Mouse (Mus musculus) hindbrain, embryonic 10.5 days (tissue): Measurements from ENCODE around the gene Prex1. TPM values are rescaled to one million over a fixed set of nuclear protein-coding genes. Genes with fewer than 3 reads are reported as not detected.

ENCODE experiments used
- DNase-seq: peaks from one replicate; pipeline ENCODE4 v3.0.0-alpha.2; 2017; ENCODE audit warnings: low spot score
- H3K27ac ChIP-seq: fragments of 300-500 bp; sonication (generic); 2 replicates; pipeline ENCODE4 v1.5.1; 2016; ENCODE audit warnings: mild to moderate bottlenecking, moderate library complexity
- H3K27me3 ChIP-seq: fragments of 300-500 bp; sonication (generic); 2 replicates; pipeline ENCODE4 v1.6.1; 2016; ENCODE audit warnings: mild to moderate bottlenecking; ENCODE audit not compliant: poor library complexity, insufficient read depth, severe bottlenecking
- H3K36me3 ChIP-seq: fragments of 300-500 bp; sonication (generic); 2 replicates; pipeline ENCODE4 v1.6.1; 2016; ENCODE audit warnings: mild to moderate bottlenecking, moderate library complexity
- H3K4me1 ChIP-seq: fragments of 300-500 bp; sonication (generic); replicated peaks from 2 replicates; pipeline ENCODE4 v1.6.1; 2016; ENCODE audit warnings: mild to moderate bottlenecking
- H3K4me3 ChIP-seq: fragments of 300-500 bp; sonication (generic); 2 replicates; pipeline ENCODE4 v1.5.1; 2016; ENCODE audit warnings: mild to moderate bottlenecking, moderate library complexity
- H3K9me3 ChIP-seq: fragments of 300-500 bp; sonication (generic); 2 replicates; pipeline ENCODE4 v1.6.1; 2016; ENCODE audit warnings: mild to moderate bottlenecking, moderate library complexity
- WGBS: fragments of 180-500 bp; shearing (Covaris S2); methylation state at CpG from one replicate; pipeline ENCODE4 v1.1.7; 2016; 5-methylcytosine and 5-hydroxymethylcytosine counted together
- polyA plus RNA-seq: library from polyadenylated mRNA; unstranded; fragments of >200 nt; fragmentation: Nextera tagmentation; extraction: Ambion mirVana; gene quantifications from 2 replicates; pipeline ENCODE4 v1.2.1, GENCODE M21; 2016

Gene Prex1
- polyA plus RNA-seq, 1 experiment from 2014 or later = 36.8 TPM

DNA sequence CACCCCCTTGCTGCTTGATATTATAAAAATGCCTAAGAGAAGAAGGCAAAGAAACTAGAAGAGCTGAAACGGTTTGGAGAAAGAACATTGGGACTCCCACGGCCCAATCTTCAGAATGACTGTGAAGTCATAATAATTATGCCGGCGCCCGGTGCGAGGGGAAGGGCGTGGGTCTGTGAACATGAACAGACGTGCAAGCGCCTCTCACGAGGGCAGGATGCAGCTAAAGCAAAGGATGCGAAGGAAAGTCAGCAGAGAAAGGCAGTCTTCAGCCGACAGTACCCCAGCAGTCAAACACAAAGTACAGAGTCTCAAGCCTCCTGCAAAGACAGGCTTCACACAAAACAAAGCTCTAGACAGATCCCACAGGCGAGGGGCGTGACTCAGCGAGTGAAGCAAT lies 49.1 kb downstream of the Prex1 start:
- DNase-seq = no peak

DNA sequence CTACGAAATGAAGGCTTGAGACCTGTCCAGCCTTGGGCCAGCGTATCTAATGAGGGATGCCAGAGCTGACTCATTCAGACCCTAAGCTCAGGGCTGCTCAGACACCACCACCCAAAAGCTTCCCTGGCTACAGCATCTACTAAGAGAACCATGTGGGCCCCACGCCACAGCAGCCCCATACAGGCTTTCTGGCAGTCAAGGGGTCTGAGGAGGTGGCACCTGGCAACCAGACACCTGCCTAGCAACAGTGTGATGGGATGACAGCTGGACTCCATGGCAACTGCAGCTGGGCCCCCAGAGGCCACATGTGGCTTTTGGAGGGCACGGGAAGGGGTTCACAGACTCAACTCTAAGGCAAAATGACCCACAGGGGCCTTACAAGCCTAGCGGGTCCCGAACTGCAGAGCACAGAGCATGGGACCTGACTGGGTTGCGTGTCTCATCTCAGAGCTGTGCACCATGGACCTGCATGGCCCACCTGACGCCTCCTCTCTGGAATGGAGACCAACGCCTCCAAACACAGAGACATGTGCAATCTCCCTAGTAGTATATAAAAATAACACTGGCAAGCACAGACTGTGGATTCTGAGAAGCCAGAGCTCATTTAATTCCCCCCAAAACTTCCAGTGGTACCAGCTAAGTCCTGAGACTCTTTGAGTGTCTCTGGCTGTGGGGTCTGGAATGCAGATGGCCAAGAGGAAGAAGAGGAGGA lies 50.2 kb downstream of the Prex1 start:
- DNase-seq = peak; percentile 72
- Histone ChIP-seq H3K4me1 (peaks cover 98% of the 10 kb centered on the region), H3K9me3 (no peaks in the 10 kb centered on the region), H3K36me3 (peaks cover 3% of the 10 kb centered on the region; the same call in 1 of the 2 replicates), H3K27me3 (no peaks in the 10 kb centered on the region), H3K4me3 (peak overlapping the region; percentile 28), H3K27ac (peak overlapping the region; percentile 92)
- 56% methylated on average over 9 of the region's 9 CpGs for WGBS

More for the DNA sequence above, 49.1 kb downstream of the Prex1 start:
- H3K36me3 ChIP-seq = peaks cover 3% of the 10 kb centered on the region; the same call in 1 of the 2 replicates
- H3K4me1 ChIP-seq = peaks cover 98% of the 10 kb centered on the region
- H3K4me3 ChIP-seq = no peak overlapping the region
- WGBS = 72% methylated on average over 15 of the region's 15 CpGs
- H3K27me3 ChIP-seq = no peaks in the 10 kb centered on the region
- peak overlapping the region; percentile 92 for H3K27ac ChIP-seq
- no peaks in the 10 kb centered on the region for H3K9me3 ChIP-seq

GRCm38 (mm10) chr2:166662595-166663160 lies 51.0 kb downstream of the Prex1 start:
- DNase-seq = no peak
- H3K4me3 ChIP-seq = no peak overlapping the region
- WGBS = 60% methylated on average over 6 of the region's 6 CpGs
- H3K4me1 ChIP-seq = peaks cover 98% of the 10 kb centered on the region
- no peaks in the 10 kb centered on the region for H3K9me3 ChIP-seq
- no peaks in the 10 kb centered on the region for H3K27me3 ChIP-seq
- H3K36me3 ChIP-seq = peaks cover 3% of the 10 kb centered on the region; the same call in 1 of the 2 replicates
- H3K27ac ChIP-seq = peak overlapping the region; percentile 92

DNA sequence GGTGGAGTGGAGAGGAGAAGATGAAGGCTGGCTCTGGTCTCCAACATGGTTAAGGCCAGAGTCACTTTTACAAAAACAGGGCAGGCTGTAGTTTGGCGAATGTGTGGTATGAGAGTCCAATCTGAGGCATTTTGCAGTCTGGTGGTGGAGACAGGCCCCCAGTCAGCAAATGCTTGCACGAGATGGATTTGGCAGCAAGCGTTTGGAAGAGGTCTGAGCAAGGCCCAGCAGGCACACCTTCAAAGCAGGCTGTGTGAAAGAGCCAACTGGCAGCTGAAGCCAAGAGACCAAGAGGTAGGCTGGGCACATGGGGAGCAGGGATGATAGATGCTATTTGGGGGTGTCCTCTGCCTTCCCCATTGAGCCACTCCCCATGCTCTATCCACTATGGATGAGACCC lies 51.7 kb downstream of the Prex1 start:
- H3K27ac ChIP-seq = peak overlapping the region; percentile 92
- no peaks in the 10 kb centered on the region for H3K27me3 ChIP-seq
- H3K4me1 ChIP-seq = peaks cover 98% of the 10 kb centered on the region
- H3K36me3 ChIP-seq = peaks cover 3% of the 10 kb centered on the region; the same call in 1 of the 2 replicates
- H3K4me3 ChIP-seq = no peak overlapping the region
- DNase-seq = no peak
- no peaks in the 10 kb centered on the region for H3K9me3 ChIP-seq
- WGBS = 73% methylated on average over 3 of the region's 3 CpGs

- H3K9me3 ChIP-seq = no peaks in the 10 kb centered on the region
- no peak overlapping the region for H3K4me3 ChIP-seq
- H3K4me1 ChIP-seq = peaks cover 98% of the 10 kb centered on the region
- DNase-seq = no peak
- no peaks in the 10 kb centered on the region for H3K27me3 ChIP-seq
- peak overlapping the region; percentile 92 for H3K27ac ChIP-seq
- 85% methylated on average over 12 of the region's 12 CpGs for whole genome bisulfite sequencing
- H3K36me3 ChIP-seq = peaks cover under 1% of the 10 kb centered on the region; the same call in 1 of the 2 replicates
Measured at GRCm38 (mm10) chr2:166661498-166661897, 52.1 kb downstream of the Prex1 start.

DNA sequence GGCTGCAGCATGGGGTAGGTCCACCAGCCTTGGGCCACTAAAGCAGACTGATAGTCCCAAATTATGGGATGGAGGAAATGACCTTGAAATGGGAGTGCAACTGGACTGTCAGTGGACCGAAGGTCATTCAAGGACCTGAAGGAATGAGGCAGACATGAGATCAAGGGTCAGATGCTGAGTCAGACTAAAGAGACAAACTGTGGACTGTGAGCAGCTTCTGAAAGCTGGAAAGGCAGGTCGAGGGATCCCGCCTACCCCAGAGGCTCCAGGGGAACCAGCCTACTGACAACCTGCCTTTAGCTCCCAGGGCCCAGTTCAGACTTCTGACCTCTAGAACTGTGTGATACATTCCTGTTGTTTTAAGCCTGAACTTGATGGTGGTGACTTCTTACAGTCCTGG lies 55.3 kb downstream of the Prex1 start:
- no peak overlapping the region for H3K4me3 ChIP-seq
- peak overlapping the region; percentile 90 for H3K27ac ChIP-seq
- no peaks in the 10 kb centered on the region for H3K27me3 ChIP-seq
- no peak for DNase-seq
- H3K36me3 ChIP-seq = no peaks in the 10 kb centered on the region
- no peaks in the 10 kb centered on the region for H3K9me3 ChIP-seq
- H3K4me1 ChIP-seq = peaks cover 98% of the 10 kb centered on the region
- 53% methylated on average over 3 of the region's 3 CpGs for WGBS

DNA sequence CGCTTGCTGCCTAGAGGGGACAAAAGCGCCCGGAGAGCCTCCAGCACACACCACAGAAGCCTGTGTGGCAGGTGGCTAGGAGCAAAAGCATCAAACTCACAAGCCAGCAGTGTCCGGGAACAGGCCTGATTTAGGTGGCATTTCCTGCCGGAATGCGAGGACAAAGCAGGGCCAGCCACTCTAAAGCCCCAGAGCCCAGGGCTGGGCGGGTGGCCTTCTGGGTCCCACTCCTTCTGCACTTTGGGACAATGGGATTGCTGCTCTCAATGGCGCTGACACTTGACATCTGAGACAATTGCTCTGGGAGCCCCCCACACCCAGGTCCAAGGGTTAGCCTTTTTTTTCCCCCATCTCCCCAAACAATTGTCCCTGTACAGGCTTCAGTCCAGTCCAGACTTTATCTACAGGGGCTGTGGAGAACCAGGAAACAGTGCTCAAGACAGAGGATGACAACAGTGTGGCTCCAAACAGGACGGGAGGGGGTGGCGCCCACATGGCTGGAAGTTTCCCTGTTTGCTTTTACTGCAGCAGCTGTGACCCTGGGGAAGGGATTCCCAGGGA lies 56.1 kb downstream of the Prex1 start:
- Histone ChIP-seq H3K27ac (peak overlapping the region; percentile 90), H3K27me3 (no peaks in the 10 kb centered on the region), H3K9me3 (no peaks in the 10 kb centered on the region), H3K36me3 (no peaks in the 10 kb centered on the region), H3K4me1 (peaks cover 98% of the 10 kb centered on the region), H3K4me3 (0 out of 2 replicates have a peak overlapping the region, but pooled peaks have one; percentile 2)
- peak; percentile 77 for DNase-seq
- WGBS = 28% methylated on average over 10 of the region's 10 CpGs

DNA sequence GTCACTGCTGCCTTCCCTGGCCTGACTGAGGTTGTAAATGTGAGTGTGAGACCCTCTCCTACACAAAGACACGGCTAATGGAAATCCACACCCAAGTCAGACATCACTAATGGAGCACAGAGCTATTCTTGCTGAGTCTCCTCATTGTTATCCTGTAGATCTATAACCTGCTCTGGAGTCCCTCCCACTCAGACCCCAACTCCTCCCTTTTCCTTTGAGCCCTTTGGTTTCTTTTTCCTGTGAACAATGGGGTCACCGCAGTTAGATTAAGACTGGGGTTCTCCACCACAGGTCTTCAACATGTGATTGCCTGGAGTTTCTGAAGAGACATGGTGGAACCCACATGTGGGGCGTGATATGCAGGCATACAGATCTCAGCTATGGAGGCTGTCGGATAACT lies 57.0 kb downstream of the Prex1 start:
- Histone ChIP-seq H3K4me1 (peaks cover 98% of the 10 kb centered on the region), H3K36me3 (no peaks in the 10 kb centered on the region), H3K27ac (peak overlapping the region; percentile 90), H3K27me3 (no peaks in the 10 kb centered on the region), H3K4me3 (peak overlapping the region; percentile 36), H3K9me3 (no peaks in the 10 kb centered on the region)
- 49% methylated on average over 4 of the region's 4 CpGs for WGBS
- DNase-seq = peak; percentile 55

GRCm38 (mm10) chr2:166655727-166656520 lies 57.7 kb downstream of the Prex1 start:
- 41% methylated on average over 11 of the region's 11 CpGs for WGBS
- Histone ChIP-seq H3K36me3 (no peaks in the 10 kb centered on the region), H3K4me1 (peaks cover 99% of the 10 kb centered on the region), H3K27ac (peak overlapping the region; percentile 90), H3K4me3 (peak overlapping the region; percentile 36), H3K9me3 (no peaks in the 10 kb centered on the region), H3K27me3 (no peaks in the 10 kb centered on the region)
- DNase-seq = no peak

DNA sequence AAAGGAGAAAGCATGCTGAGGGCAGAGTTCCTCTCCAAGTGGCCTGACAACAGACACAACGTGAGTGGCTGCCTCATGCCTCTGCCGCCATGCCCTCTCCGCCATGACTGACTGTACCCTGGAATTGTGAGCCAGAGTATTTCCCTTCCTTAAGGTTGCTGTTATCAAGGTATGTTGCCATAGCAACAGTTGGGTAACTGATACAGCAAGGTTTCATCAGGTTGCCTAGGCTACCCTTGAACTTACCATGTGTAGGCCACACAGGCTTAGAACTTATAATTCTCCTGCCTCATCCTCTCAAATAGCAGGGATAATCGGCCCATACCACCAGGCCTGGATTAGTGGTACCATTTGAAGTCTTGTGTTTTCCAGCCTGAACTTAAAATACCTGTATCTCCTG lies 58.3 kb downstream of the Prex1 start:
- H3K9me3 ChIP-seq = no peaks in the 10 kb centered on the region
- no peak for DNase-seq
- H3K27ac ChIP-seq = peak overlapping the region; percentile 90
- 87% methylated on average over 4 of the region's 4 CpGs for WGBS
- H3K4me1 ChIP-seq = peaks cover 99% of the 10 kb centered on the region
- H3K36me3 ChIP-seq = no peaks in the 10 kb centered on the region
- no peak overlapping the region for H3K4me3 ChIP-seq
- H3K27me3 ChIP-seq = no peaks in the 10 kb centered on the region

DNA sequence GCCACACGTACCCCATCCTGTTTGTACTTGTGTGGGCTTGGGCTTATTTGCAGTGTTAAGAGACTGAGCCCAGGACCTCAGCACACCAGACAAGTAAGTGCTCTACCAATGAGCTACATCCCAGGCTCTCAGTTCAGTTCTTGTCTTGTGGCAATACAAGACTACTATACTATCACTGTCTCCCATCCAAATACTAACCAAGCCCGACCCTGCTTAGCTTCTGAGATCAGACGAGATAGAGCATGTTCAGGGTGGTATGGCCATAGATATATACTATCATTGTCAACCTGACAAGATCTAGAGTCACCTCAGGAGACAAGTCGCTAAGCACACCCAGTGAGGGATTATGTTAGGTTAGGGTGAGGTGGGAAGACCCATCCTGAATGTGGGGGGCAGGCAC lies 58.8 kb downstream of the Prex1 start:
- no peaks in the 10 kb centered on the region for H3K27me3 ChIP-seq
- peak overlapping the region; percentile 90 for H3K27ac ChIP-seq
- H3K36me3 ChIP-seq = no peaks in the 10 kb centered on the region
- WGBS = 90% methylated on average over 4 of the region's 4 CpGs
- H3K4me3 ChIP-seq = no peak overlapping the region
- no peak for DNase-seq
- H3K9me3 ChIP-seq = no peaks in the 10 kb centered on the region
- peaks cover 97% of the 10 kb centered on the region for H3K4me1 ChIP-seq

DNA sequence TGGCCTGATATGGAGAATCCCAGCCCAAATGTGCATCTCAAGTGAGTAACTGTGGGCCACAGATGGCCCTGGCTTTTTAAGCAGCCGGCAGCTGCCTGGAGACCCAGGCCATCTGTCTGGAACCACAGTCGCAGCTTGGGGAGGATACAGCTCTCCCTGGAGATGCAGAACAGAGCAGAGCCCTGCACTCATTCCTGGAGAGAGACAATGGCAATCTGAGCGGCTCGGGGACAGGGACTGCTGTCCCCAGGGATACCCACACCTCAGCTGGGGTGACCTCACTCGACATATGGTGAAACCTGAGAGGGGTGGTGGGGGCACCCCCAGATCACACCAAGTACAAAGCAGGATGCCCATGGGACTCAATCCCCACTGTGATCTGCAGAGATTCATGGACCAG lies 60.1 kb downstream of the Prex1 start:
- Histone ChIP-seq H3K9me3 (no peaks in the 10 kb centered on the region), H3K4me3 (no peak overlapping the region), H3K27me3 (no peaks in the 10 kb centered on the region), H3K36me3 (no peaks in the 10 kb centered on the region), H3K27ac (peak overlapping the region; percentile 90), H3K4me1 (peaks cover 92% of the 10 kb centered on the region)
- WGBS = 41% methylated on average over 5 of the region's 5 CpGs
- DNase-seq = peak; percentile 62
